Mouse (Mus musculus): ENCODE measurements at regions not wholly inside any gene's neighbourhood (a gene's known extent, or its start where the extent isn't known, plus 50 kb on each side); places are given as distances from the start of the nearest gene placed in this dataset.
"Not testable (repeated sequence)": the region's sequence is repeated elsewhere in the genome, so short reads cannot be mapped to it uniquely, and the experiment has no call there.

- DNase-seq (ENCODE audit: low read depth, low spot score): no peak
Measured at GRCm38 (mm10) chr14:104849274-104849673, 326.8 kb upstream of the Rnf219 start.

- no peak for DNase-seq (ENCODE audit: low read depth, low spot score)
Measured at GRCm38 (mm10) chr14:104827404-104827803, 305.0 kb upstream of the Rnf219 start.

GRCm38 (mm10) chr14:104824926-104825325, 302.5 kb upstream of the Rnf219 start:
- no peak for DNase-seq (ENCODE audit: low read depth, low spot score)

GRCm38 (mm10) chr14:104824224-104824623, 301.8 kb upstream of the Rnf219 start:
- no peak for DNase-seq (ENCODE audit: low read depth, low spot score)

- DNase-seq (ENCODE audit: low read depth, low spot score): no peak
Measured at GRCm38 (mm10) chr14:104821903-104822573, 299.6 kb upstream of the Rnf219 start.

- no peak for DNase-seq (ENCODE audit: low read depth, low spot score)
Measured at GRCm38 (mm10) chr14:104819106-104819505, 296.7 kb upstream of the Rnf219 start.

- peak; percentile 74 for DNase-seq (ENCODE audit: low read depth, low spot score)
Measured at GRCm38 (mm10) chr14:104813977-104814584, 291.6 kb upstream of the Rnf219 start.

- no peak for DNase-seq (ENCODE audit: low read depth, low spot score)
Measured at GRCm38 (mm10) chr14:104812006-104812405, 289.6 kb upstream of the Rnf219 start.

- no peak for DNase-seq (ENCODE audit: low read depth, low spot score)
Measured at GRCm38 (mm10) chr14:104805332-104805731, 282.9 kb upstream of the Rnf219 start.

GRCm38 (mm10) chr14:104796348-104796965, 274.0 kb upstream of the Rnf219 start:
- DNase-seq (ENCODE audit: low read depth, low spot score): no peak

- DNase-seq (ENCODE audit: low read depth, low spot score): no peak
Measured at GRCm38 (mm10) chr14:104789346-104789745, 266.9 kb upstream of the Rnf219 start.

- no peak for DNase-seq (ENCODE audit: low read depth, low spot score)
Measured at GRCm38 (mm10) chr14:104785066-104785465, 262.6 kb upstream of the Rnf219 start.

- no peak for DNase-seq (ENCODE audit: low read depth, low spot score)
Measured at GRCm38 (mm10) chr14:104769938-104770337, 247.5 kb upstream of the Rnf219 start.

- no peak for DNase-seq (ENCODE audit: low read depth, low spot score)
Measured at GRCm38 (mm10) chr14:104734213-104734612, 211.8 kb upstream of the Rnf219 start.

GRCm38 (mm10) chr14:104732036-104732435, 209.6 kb upstream of the Rnf219 start:
- DNase-seq (ENCODE audit: low read depth, low spot score): no peak

- DNase-seq (ENCODE audit: low read depth, low spot score): no peak
Measured at GRCm38 (mm10) chr14:104731319-104731995, 209.0 kb upstream of the Rnf219 start.

GRCm38 (mm10) chr14:104715651-104716050, 193.2 kb upstream of the Rnf219 start:
- not testable (repeated sequence) for DNase-seq (ENCODE audit: low read depth, low spot score)

GRCm38 (mm10) chr14:104702283-104702893, 179.9 kb upstream of the Rnf219 start:
- DNase-seq (ENCODE audit: low read depth, low spot score): no peak

- no peak for DNase-seq (ENCODE audit: low read depth, low spot score)
Measured at GRCm38 (mm10) chr14:104698962-104699361, 176.5 kb upstream of the Rnf219 start.

- DNase-seq (ENCODE audit: low read depth, low spot score): no peak
Measured at GRCm38 (mm10) chr14:104695101-104695500, 172.7 kb upstream of the Rnf219 start.

- no peak for DNase-seq (ENCODE audit: low read depth, low spot score)
Measured at GRCm38 (mm10) chr14:104694174-104694803, 171.8 kb upstream of the Rnf219 start.

Data from A20 (cell line).